In genomic region chr16:70329036-70329435, GRCm38 (mm10) we compare ENCODE assay signal across 18 mouse cellular contexts. TPM values are rescaled to one million over a fixed set of nuclear protein-coding genes. Genes with fewer than 3 reads are reported as not detected.
A peak's percentile ranks its signal among the peaks of the same experiment; 100 is the strongest.
DNase-seq lines count a peak whose midpoint lies in the region; ATAC-seq and TF ChIP-seq lines count a peak whose summit lies in the region.
"Had no signal": no experiment of that assay in that cellular context is flagged by ENCODE, and none has a peak within 500 bp of the region (broad histone marks: within the 10 kb centered on the region; RNA-seq: fewer than 3 reads in every experiment).

No protein-coding gene starts in this region.

- no peak overlapping the region; the same call in 1 of the 2 replicates for H3K4me2 ChIP-seq in heart, embryonic 15.5 days
- H3K4me2 ChIP-seq in intestine, embryonic 15.5 days (replicated peaks): no peak overlapping the region
- H3K4me2 ChIP-seq: hindbrain, embryonic 15.5 days; lung, embryonic 15.5 days; midbrain, embryonic 15.5 days; neural tube, embryonic 13.5 days; stomach, embryonic 15.5 days had no signal

- H3K36me3 ChIP-seq in heart, embryonic 15.5 days: no peaks in the 10 kb centered on the region
- no peaks in the 10 kb centered on the region for H3K36me3 ChIP-seq in intestine, embryonic 15.5 days
- H3K36me3 ChIP-seq: hindbrain, embryonic 15.5 days; lung, embryonic 15.5 days; midbrain, embryonic 15.5 days; neural tube, embryonic 13.5 days; stomach, embryonic 15.5 days had no signal

- DNase-seq in heart, postnatal 14 days: no peak
- peak; percentile 16 for DNase-seq in 3134 (ENCODE audit: extremely low read depth, insufficient read length, low spot score)
- no peak for DNase-seq in gastrocnemius, postnatal 4 days (ENCODE audit: low spot score in 2 of 2)
- DNase-seq in ovary, adult 18-20 months (ENCODE audit: low spot score): no peak
- DNase-seq: cerebellum, adult 2 months; embryo, embryonic 11 days; heart, adult 2 months; right cerebral cortex, postnatal 4 days had no signal

- H3K27me3 ChIP-seq in heart, embryonic 15.5 days: no peaks in the 10 kb centered on the region
- H3K27me3 ChIP-seq in intestine, embryonic 15.5 days (replicated peaks): no peaks in the 10 kb centered on the region
- H3K27me3 ChIP-seq: hindbrain, embryonic 15.5 days; lung, embryonic 15.5 days; midbrain, embryonic 15.5 days; neural tube, embryonic 13.5 days; stomach, embryonic 15.5 days had no signal

- no peak for TF ChIP-seq CTCF in bone marrow macrophage, adult 2 months (IDR thresholded peaks at IDR 0.05; ENCODE audit: low read depth, low read length)

- H3K27ac ChIP-seq in heart, embryonic 15.5 days: peak overlapping the region; percentile 32
- H3K27ac ChIP-seq in bone marrow macrophage, adult 2 months (ENCODE audit: insufficient read depth, low read depth, low read length): peak overlapping the region; percentile 72
- no peak overlapping the region for H3K27ac ChIP-seq in intestine, embryonic 15.5 days
- H3K27ac ChIP-seq: heart, adult 2 months; hindbrain, embryonic 15.5 days; lung, embryonic 15.5 days; midbrain, embryonic 15.5 days; neural tube, embryonic 13.5 days; stomach, embryonic 15.5 days had no signal

- peaks cover 18% of the 10 kb centered on the region for H3K4me1 ChIP-seq in heart, embryonic 15.5 days (replicated peaks)
- peaks cover 32% of the 10 kb centered on the region for H3K4me1 ChIP-seq in bone marrow macrophage, adult 2 months (ENCODE audit: control insufficient read depth, insufficient read depth, low read length)
- H3K4me1 ChIP-seq in intestine, embryonic 15.5 days (replicated peaks): 0 out of 2 replicates have a peak, but pooled peaks cover 3% of the 10 kb centered on the region
- H3K4me1 ChIP-seq: hindbrain, embryonic 15.5 days; midbrain, embryonic 15.5 days; neural tube, embryonic 13.5 days; stomach, embryonic 15.5 days had no signal

- no peaks in the 10 kb centered on the region for H3K9me3 ChIP-seq in heart, embryonic 15.5 days (replicated peaks)
- no peaks in the 10 kb centered on the region for H3K9me3 ChIP-seq in intestine, embryonic 15.5 days
- H3K9me3 ChIP-seq: hindbrain, embryonic 15.5 days; lung, embryonic 15.5 days; midbrain, embryonic 15.5 days; neural tube, embryonic 13.5 days; stomach, embryonic 15.5 days had no signal

- H3K9ac ChIP-seq in heart, embryonic 15.5 days: no peak overlapping the region
- no peak overlapping the region for H3K9ac ChIP-seq in intestine, embryonic 15.5 days
- H3K9ac ChIP-seq: hindbrain, embryonic 15.5 days; lung, embryonic 15.5 days; midbrain, embryonic 15.5 days; neural tube, embryonic 13.5 days; stomach, embryonic 15.5 days had no signal

- 72% methylated on average over 10 of the region's 10 CpGs for WGBS in heart, embryonic 15.5 days
- 62% methylated on average over 10 of the region's 10 CpGs for WGBS in intestine, embryonic 15.5 days

- TF ChIP-seq POLR2A in bone marrow macrophage, adult 2 months (IDR thresholded peaks at IDR 0.05; ENCODE audit: borderline replicate concordance, low read depth, low read length): no peak

- ATAC-seq in heart, embryonic 15.5 days (replicated peaks; ENCODE audit: insufficient number of reproducible peaks, insufficient read depth, low FRiP score, low read depth): no peak
- peak; percentile 23; the same call in 1 of the 2 replicates for ATAC-seq in intestine, embryonic 15.5 days
- no peak for ATAC-seq in cerebellum, adult (ENCODE audit: insufficient number of reproducible peaks, low FRiP score, low TSS enrichment)
- ATAC-seq: CD4-positive, CD25-positive, alpha-beta regulatory T cell, adult 4 months; midbrain, embryonic 15.5 days had no signal

- H3K4me3 ChIP-seq in heart, embryonic 15.5 days: no peak overlapping the region
- H3K4me3 ChIP-seq in bone marrow macrophage, adult 2 months (ENCODE audit: insufficient read depth, low read length): peak overlapping the region; percentile 39
- no peak overlapping the region for H3K4me3 ChIP-seq in intestine, embryonic 15.5 days (replicated peaks)
- H3K4me3 ChIP-seq: heart, adult 2 months; hindbrain, embryonic 15.5 days; lung, embryonic 15.5 days; midbrain, embryonic 15.5 days; neural tube, embryonic 13.5 days; stomach, embryonic 15.5 days had no signal

- intact Hi-C loops in heart, postnatal 14 days (cut with DNase I): no loop called here

RNA-seq across cellular contexts. Expression of gene Gbe1, which starts 15.3 kb away (rescaled TPM):
- 61.8 and 73.2 TPM in 2 replicates for polyA plus RNA-seq in heart, embryonic 15.5 days (2015; fragmentation: Nextera tagmentation; extraction: Ambion mirVana)
- 10 to 100 TPM; 39.0 to 40.8 TPM for total RNA-seq in heart, postnatal 14 days (2021)
- 12.5 and 15.9 TPM in 2 replicates for polyA plus RNA-seq in bone marrow macrophage, adult 2 months (2012; ENCODE audit: insufficient read depth, insufficient read length, missing spikeins)
- 23.3 and 25.3 TPM in 2 replicates for polyA plus RNA-seq in intestine, embryonic 15.5 days (2015; fragmentation: Nextera tagmentation; extraction: Ambion mirVana)
- 10 to 100 TPM; 23.4 to 27.9 TPM for total RNA-seq in gastrocnemius, postnatal 4 days (2021)
